ENCODE assay signal across 24 mouse cellular contexts in the genomic region with DNA sequence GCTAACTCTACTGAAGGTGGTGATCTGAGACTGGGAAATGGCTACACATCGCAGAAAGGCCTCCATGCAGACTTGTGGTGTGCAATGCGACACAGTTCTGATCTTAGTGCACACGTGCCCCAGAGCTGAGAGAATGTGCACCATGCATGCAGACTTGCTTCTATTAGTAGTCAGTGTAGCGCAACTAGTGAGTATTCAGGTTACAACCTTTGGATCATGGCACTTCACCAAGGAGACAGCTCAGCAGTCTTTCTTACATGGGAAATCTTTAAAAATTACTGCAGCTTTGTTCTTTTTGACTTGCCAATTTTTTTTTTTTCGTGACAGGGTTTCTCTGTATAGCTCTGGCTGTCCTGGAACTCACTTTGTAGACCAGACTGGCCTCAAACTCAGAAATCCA. TPM values are rescaled to one million over a fixed set of nuclear protein-coding genes. Genes with fewer than 3 reads are reported as not detected.
"Had no signal": no experiment of that assay in that cellular context is flagged by ENCODE, and none has a peak within 500 bp of the region (broad histone marks: within the 10 kb centered on the region; RNA-seq: fewer than 3 reads in every experiment).

No protein-coding gene starts in this region.

- H3K27ac ChIP-seq: intestine, embryonic 15.5 days; limb, embryonic 13.5 days; liver, embryonic 12.5 days; liver, embryonic 15.5 days; lung, embryonic 15.5 days; midbrain, embryonic 12.5 days; midbrain, embryonic 15.5 days; neural tube, embryonic 12.5 days; neural tube, embryonic 15.5 days; stomach, embryonic 15.5 days had no signal

- H3K36me3 ChIP-seq: intestine, embryonic 15.5 days; limb, embryonic 13.5 days; liver, embryonic 12.5 days; liver, embryonic 15.5 days; lung, embryonic 15.5 days; midbrain, embryonic 12.5 days; midbrain, embryonic 15.5 days; neural tube, embryonic 12.5 days; neural tube, embryonic 15.5 days; stomach, embryonic 15.5 days had no signal

- H3K27me3 ChIP-seq: intestine, embryonic 15.5 days; limb, embryonic 13.5 days; lung, embryonic 15.5 days; midbrain, embryonic 12.5 days; midbrain, embryonic 15.5 days; neural tube, embryonic 12.5 days; neural tube, embryonic 15.5 days; stomach, embryonic 15.5 days had no signal

- H3K9ac ChIP-seq: intestine, embryonic 15.5 days; limb, embryonic 13.5 days; liver, embryonic 12.5 days; liver, embryonic 15.5 days; lung, embryonic 15.5 days; midbrain, embryonic 12.5 days; midbrain, embryonic 15.5 days; neural tube, embryonic 12.5 days; neural tube, embryonic 15.5 days; stomach, embryonic 15.5 days had no signal

- H3K4me3 ChIP-seq: intestine, embryonic 15.5 days; limb, embryonic 13.5 days; liver, embryonic 12.5 days; liver, embryonic 15.5 days; lung, embryonic 15.5 days; midbrain, embryonic 12.5 days; midbrain, embryonic 15.5 days; neural tube, embryonic 12.5 days; neural tube, embryonic 15.5 days; stomach, embryonic 15.5 days had no signal

- DNase-seq: left cerebral cortex, postnatal 4 days; liver; lung, adult 18-20 months; lung, postnatal 10 days; lung, postnatal 36 days; retina, postnatal 1 day; right cerebral cortex, postnatal 25 days; spleen, adult 18-20 months; thymus, postnatal 25 days had no signal

- H3K4me1 ChIP-seq: intestine, embryonic 15.5 days; limb, embryonic 13.5 days; liver, embryonic 12.5 days; liver, embryonic 15.5 days; lung, embryonic 15.5 days; midbrain, embryonic 12.5 days; neural tube, embryonic 12.5 days; stomach, embryonic 15.5 days had no signal

- ATAC-seq: intestine, embryonic 15.5 days; liver, embryonic 12.5 days; midbrain, embryonic 15.5 days had no signal

- H3K9me3 ChIP-seq: intestine, embryonic 15.5 days; limb, embryonic 13.5 days; liver, embryonic 12.5 days; liver, embryonic 15.5 days; lung, embryonic 15.5 days; midbrain, embryonic 12.5 days; midbrain, embryonic 15.5 days; neural tube, embryonic 12.5 days; neural tube, embryonic 15.5 days; stomach, embryonic 15.5 days had no signal

- H3K4me2 ChIP-seq: intestine, embryonic 15.5 days; limb, embryonic 13.5 days; liver, embryonic 12.5 days; liver, embryonic 15.5 days; lung, embryonic 15.5 days; midbrain, embryonic 12.5 days; midbrain, embryonic 15.5 days; neural tube, embryonic 12.5 days; neural tube, embryonic 15.5 days; stomach, embryonic 15.5 days had no signal

RNA-seq across cellular contexts. Expression of gene Asb17, which starts 27.4 kb away (rescaled TPM):
- total RNA-seq: layer of hippocampus, adult 18-20 months; layer of hippocampus, postnatal 14 days; left cerebral cortex, adult 8-10 months; left cerebral cortex, postnatal 14 days; left cerebral cortex, postnatal 4 days had no signal
- polyA plus RNA-seq: intestine, embryonic 15.5 days; neural tube, embryonic 15.5 days; thymus, postnatal 0 days had no signal
